Mouse (Mus musculus) gastrocnemius, adult 18-20 months (tissue): ENCODE data around the gene Fam3c. TPM values are rescaled to one million over a fixed set of nuclear protein-coding genes. Genes with fewer than 3 reads are reported as not detected.

ENCODE experiments used
- DNase-seq: peaks from one replicate; pipeline ENCODE4 v3.0.0; 2021; ENCODE audit warnings: low spot score
- total RNA-seq, 2 experiments: library from RNA; stranded (reverse); gene quantifications; 2 replicates each; pipeline ENCODE4 v1.2.3; 2021

Gene Fam3c
- total RNA-seq, 2 experiments from 2014 or later, result 21.5 to 22.8 TPM

- DNase-seq, result no peak
Observed at GRCm38 (mm10) chr6:22354675-22355074, 1.4 kb downstream of the Fam3c start.

GRCm38 (mm10) chr6:22354031-22354430 lies 2.0 kb downstream of the Fam3c start:
- DNase-seq, result no peak

GRCm38 (mm10) chr6:22351551-22351950 lies 4.5 kb downstream of the Fam3c start:
- DNase-seq, result no peak

GRCm38 (mm10) chr6:22350239-22350571 lies 5.8 kb downstream of the Fam3c start:
- no peak for DNase-seq

- DNase-seq, result no peak
Observed at GRCm38 (mm10) chr6:22349531-22350238, 6.4 kb downstream of the Fam3c start.

GRCm38 (mm10) chr6:22348975-22349374 lies 7.1 kb downstream of the Fam3c start:
- DNase-seq, result no peak

GRCm38 (mm10) chr6:22348130-22348529 lies 7.9 kb downstream of the Fam3c start:
- DNase-seq, result no peak

GRCm38 (mm10) chr6:22347132-22347902 lies 8.7 kb downstream of the Fam3c start:
- no peak for DNase-seq

GRCm38 (mm10) chr6:22344443-22344842 lies 11.6 kb downstream of the Fam3c start:
- DNase-seq, result no peak

- DNase-seq, result no peak
Observed at GRCm38 (mm10) chr6:22343706-22344105, 12.3 kb downstream of the Fam3c start.

GRCm38 (mm10) chr6:22343292-22343691 lies 12.8 kb downstream of the Fam3c start:
- DNase-seq, result no peak

GRCm38 (mm10) chr6:22340779-22341178 lies 15.3 kb downstream of the Fam3c start:
- DNase-seq, result no peak

GRCm38 (mm10) chr6:22339763-22340542 lies 16.1 kb downstream of the Fam3c start:
- DNase-seq, result no peak

GRCm38 (mm10) chr6:22332548-22332947 lies 23.5 kb downstream of the Fam3c start:
- DNase-seq, result no peak

GRCm38 (mm10) chr6:22330169-22330960 lies 25.7 kb downstream of the Fam3c start:
- DNase-seq, result no peak

- no peak for DNase-seq
Observed at GRCm38 (mm10) chr6:22327931-22328330, 28.1 kb downstream of the Fam3c start.

- DNase-seq, result no peak
Observed at GRCm38 (mm10) chr6:22327091-22327490, 29.0 kb downstream of the Fam3c start.

- no peak for DNase-seq
Observed at GRCm38 (mm10) chr6:22326289-22326688, 29.8 kb downstream of the Fam3c start.

- DNase-seq, result peak; percentile 78
Observed at GRCm38 (mm10) chr6:22325364-22326072, 30.5 kb downstream of the Fam3c start.

- no peak for DNase-seq
Observed at GRCm38 (mm10) chr6:22298059-22298458, 58.0 kb downstream of the Fam3c start.

- DNase-seq, result no peak
Observed at GRCm38 (mm10) chr6:22297028-22297427, 59.0 kb downstream of the Fam3c start.
